Mouse (Mus musculus) stomach, embryonic 15.5 days (tissue): ENCODE results near the gene Hmgb1. TPM values are rescaled to one million over a fixed set of nuclear protein-coding genes. Genes with fewer than 3 reads are reported as not detected.
A peak's percentile ranks its signal among the peaks of the same experiment; 100 is the strongest.

ENCODE experiments used
- ATAC-seq: fragments of 200-750 bp; cut with Nextera tagmentation; 2 replicates; pipeline ENCODE4 v1.8.0; 2017; ENCODE audit warnings: low read depth, moderate number of reproducible peaks, moderate TSS enrichment; ENCODE audit not compliant: insufficient read depth, low FRiP score
- H3K27ac ChIP-seq: fragments of 300-500 bp; sonication (generic); 2 replicates; pipeline ENCODE4 v1.5.1; 2015; ENCODE audit warnings: mild to moderate bottlenecking, inconsistent platforms
- H3K27me3 ChIP-seq: fragments of 300-500 bp; sonication (generic); replicated peaks from 2 replicates; pipeline ENCODE4 v1.6.1; 2015; ENCODE audit warnings: inconsistent platforms
- H3K36me3 ChIP-seq: fragments of 300-500 bp; sonication (generic); 2 replicates; pipeline ENCODE4 v1.6.1; 2015; ENCODE audit warnings: inconsistent platforms
- H3K4me1 ChIP-seq: fragments of 300-500 bp; sonication (generic); 2 replicates; pipeline ENCODE4 v1.6.1; 2015; ENCODE audit warnings: inconsistent platforms
- H3K4me2 ChIP-seq: fragments of 300-500 bp; sonication (generic); 2 replicates; pipeline ENCODE4 v1.6.1; 2015; ENCODE audit warnings: mild to moderate bottlenecking, inconsistent platforms
- H3K4me3 ChIP-seq: fragments of 300-500 bp; sonication (generic); replicated peaks from 2 replicates; pipeline ENCODE4 v1.5.1; 2015; ENCODE audit warnings: inconsistent platforms
- H3K9ac ChIP-seq: fragments of 300-500 bp; sonication (generic); 2 replicates; pipeline ENCODE4 v1.6.1; 2015; ENCODE audit warnings: inconsistent platforms
- H3K9me3 ChIP-seq: fragments of 300-500 bp; sonication (generic); 2 replicates; pipeline ENCODE4 v1.6.1; 2016; ENCODE audit warnings: inconsistent platforms
- WGBS: fragments of 180-500 bp; shearing (Covaris S2); methylation state at CpG from one replicate; pipeline ENCODE4 v1.1.7; 2015; 5-methylcytosine and 5-hydroxymethylcytosine counted together
- polyA plus RNA-seq: library from polyadenylated mRNA; unstranded; fragments of >200 nt; fragmentation: Nextera tagmentation; extraction: Ambion mirVana; gene quantifications from 2 replicates; pipeline ENCODE4 v1.2.1, GENCODE M21; 2015

Hmgb1 gene
- polyA plus RNA-seq, 1 experiment from 2014 or later, result 1,237 TPM

GRCm38 (mm10) chr5:149208776-149209175 is 24.5 kb upstream of the Hmgb1 start:
- Histone ChIP-seq H3K27me3 (no peaks in the 10 kb centered on the region), H3K4me2 (no peak overlapping the region), H3K4me1 (no peaks in the 10 kb centered on the region), H3K27ac (no peak overlapping the region), H3K36me3 (peaks cover 48% of the 10 kb centered on the region), H3K4me3 (no peak overlapping the region), H3K9me3 (no peaks in the 10 kb centered on the region), H3K9ac (no peak overlapping the region)
- 65% methylated on average over 7 of the region's 7 CpGs for WGBS
- no peak for ATAC-seq

- Histone ChIP-seq H3K4me1 (no peaks in the 10 kb centered on the region), H3K36me3 (peaks cover 48% of the 10 kb centered on the region), H3K9me3 (no peaks in the 10 kb centered on the region), H3K9ac (no peak overlapping the region), H3K27me3 (no peaks in the 10 kb centered on the region), H3K4me3 (no peak overlapping the region), H3K27ac (no peak overlapping the region), H3K4me2 (no peak overlapping the region)
- ATAC-seq, result no peak
- WGBS, result 77% methylated on average over 6 of the region's 6 CpGs
Observed at GRCm38 (mm10) chr5:149207661-149208060, 23.4 kb upstream of the Hmgb1 start.

DNA sequence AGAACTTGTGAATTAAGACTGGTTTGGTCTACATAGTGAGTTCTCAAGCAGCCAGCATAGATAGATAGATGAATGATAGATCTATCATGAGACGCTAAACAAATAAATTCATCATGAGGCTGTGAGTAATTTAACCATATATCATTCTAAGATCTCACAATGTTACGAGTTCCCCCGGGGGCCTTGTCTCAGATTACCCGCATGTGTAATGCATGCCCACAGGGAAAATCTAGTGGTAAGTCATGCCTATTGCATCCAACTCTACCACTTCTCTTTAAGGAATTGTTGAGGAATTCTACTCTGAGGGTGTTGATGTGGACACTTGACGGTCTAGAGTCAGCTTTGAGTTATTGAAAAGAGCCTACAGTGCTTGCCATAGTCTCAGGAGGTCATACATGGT is 22.0 kb upstream of the Hmgb1 start:
- WGBS, result 83% methylated on average over 5 of the region's 5 CpGs
- H3K36me3 ChIP-seq, result peaks cover 52% of the 10 kb centered on the region

DNA sequence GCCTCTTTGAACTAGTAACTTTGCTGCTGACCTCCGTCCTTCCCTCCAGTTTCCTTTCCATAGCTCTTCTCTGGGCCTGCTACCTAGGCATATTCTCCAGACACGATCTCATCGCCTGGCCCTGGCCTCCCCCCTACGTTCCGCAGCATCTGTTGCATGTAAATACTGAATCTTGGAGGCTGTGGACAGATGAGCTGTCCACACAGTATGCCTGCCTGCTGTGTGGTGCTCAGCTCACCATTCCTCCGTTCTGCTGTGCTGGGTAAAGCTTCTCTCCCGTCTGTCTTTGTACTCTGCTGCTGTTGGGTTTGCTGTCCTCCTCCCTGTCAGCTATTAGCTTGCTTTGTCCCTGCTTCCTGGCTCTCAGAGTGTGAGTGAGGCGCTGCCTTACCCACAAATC is 21.0 kb upstream of the Hmgb1 start:
- Histone ChIP-seq H3K9ac (no peak overlapping the region), H3K36me3 (peaks cover 49% of the 10 kb centered on the region), H3K4me3 (no peak overlapping the region), H3K9me3 (no peaks in the 10 kb centered on the region), H3K27ac (no peak overlapping the region), H3K27me3 (no peaks in the 10 kb centered on the region), H3K4me2 (no peak overlapping the region), H3K4me1 (no peaks in the 10 kb centered on the region)
- WGBS, result 78% methylated on average over 8 of the region's 8 CpGs
- no peak for ATAC-seq

More for the DNA sequence above, 22.0 kb upstream of the Hmgb1 start:
- no peak for ATAC-seq
- Histone ChIP-seq H3K9me3 (no peaks in the 10 kb centered on the region), H3K4me3 (no peak overlapping the region), H3K9ac (no peak overlapping the region), H3K27me3 (no peaks in the 10 kb centered on the region), H3K4me2 (no peak overlapping the region), H3K4me1 (no peaks in the 10 kb centered on the region), H3K27ac (no peak overlapping the region)

DNA sequence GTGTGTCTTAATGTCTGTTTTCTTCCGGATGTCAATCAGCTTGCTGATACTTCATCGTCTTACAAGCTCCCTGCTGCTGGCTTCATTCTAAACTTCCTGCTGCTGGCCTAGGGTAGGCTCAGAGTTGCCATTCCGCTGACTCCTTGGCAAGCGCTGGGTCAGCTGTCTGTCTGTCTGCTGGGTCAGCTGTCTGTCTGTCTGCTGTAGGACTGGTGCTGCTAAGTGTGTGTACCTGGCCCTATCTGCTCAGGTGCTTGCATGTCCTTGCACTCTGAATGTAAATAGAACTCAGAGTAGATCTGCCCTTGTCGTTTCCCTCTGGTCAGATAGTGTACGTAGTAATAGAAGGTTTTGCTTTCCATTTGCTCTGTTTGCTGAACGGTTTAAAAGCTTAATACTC is 20.5 kb upstream of the Hmgb1 start:
- Histone ChIP-seq H3K4me3 (no peak overlapping the region), H3K27ac (no peak overlapping the region), H3K9me3 (no peaks in the 10 kb centered on the region), H3K36me3 (peaks cover 44% of the 10 kb centered on the region), H3K9ac (no peak overlapping the region), H3K4me1 (no peaks in the 10 kb centered on the region), H3K4me2 (no peak overlapping the region), H3K27me3 (no peaks in the 10 kb centered on the region)
- 81% methylated on average over 7 of the region's 7 CpGs for WGBS
- peak; percentile 35; the same call in 1 of the 2 replicates for ATAC-seq

DNA sequence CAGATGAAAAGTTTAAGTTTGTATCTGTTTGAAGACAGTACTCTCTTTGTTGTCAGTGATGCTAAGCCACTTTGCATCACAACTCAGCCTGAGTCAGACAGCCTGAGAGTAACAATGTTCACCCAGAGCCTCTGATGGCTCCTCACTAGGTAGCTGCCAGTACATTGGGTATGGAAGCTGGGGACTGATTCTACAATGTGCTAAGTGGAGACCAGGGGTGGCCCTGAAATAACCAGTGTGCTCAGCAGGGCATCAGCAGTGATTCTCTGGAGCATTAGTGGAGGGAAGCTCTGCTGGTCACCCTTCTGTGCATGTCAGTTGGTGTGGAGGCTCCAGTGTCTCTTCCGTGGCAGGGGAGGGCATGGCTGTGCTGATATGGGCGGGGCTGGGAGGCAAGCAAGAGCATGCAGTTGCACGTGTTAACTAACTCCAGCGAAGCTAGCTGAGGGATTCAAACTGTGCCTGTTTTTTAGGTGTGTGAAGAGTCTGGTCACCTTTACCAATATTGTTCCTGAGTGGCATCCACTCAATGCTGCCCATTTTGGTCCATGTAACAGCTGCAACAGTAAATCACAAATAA is 19.6 kb upstream of the Hmgb1 start:
- H3K4me3 ChIP-seq, result no peak overlapping the region
- 76% methylated on average over 4 of the region's 4 CpGs for WGBS
- no peaks in the 10 kb centered on the region for H3K4me1 ChIP-seq
- ATAC-seq, result no peak
- H3K9ac ChIP-seq, result no peak overlapping the region
- H3K27ac ChIP-seq, result no peak overlapping the region
- no peak overlapping the region for H3K4me2 ChIP-seq
- H3K9me3 ChIP-seq, result no peaks in the 10 kb centered on the region
- no peaks in the 10 kb centered on the region for H3K27me3 ChIP-seq
- H3K36me3 ChIP-seq, result peaks cover 45% of the 10 kb centered on the region

DNA sequence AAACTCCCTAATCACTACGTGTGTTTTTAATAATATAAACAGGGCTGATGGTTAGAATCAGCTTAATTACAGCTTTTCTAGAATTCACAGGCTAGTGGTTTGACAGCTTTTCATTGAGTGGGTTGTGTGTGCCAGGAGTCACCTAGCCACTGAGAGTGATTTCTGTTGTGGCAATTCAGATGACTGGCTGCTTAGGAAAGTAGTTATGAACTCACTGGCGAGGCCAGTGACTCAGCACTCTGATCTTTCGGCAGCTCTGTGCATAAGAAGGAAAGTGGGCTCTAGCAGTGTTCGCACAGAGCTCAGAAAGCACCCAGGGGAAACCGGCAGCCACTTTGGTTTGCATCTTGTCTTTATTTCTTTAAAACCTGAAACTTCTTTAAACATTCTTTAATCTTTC is 18.7 kb upstream of the Hmgb1 start:
- H3K4me2 ChIP-seq, result no peak overlapping the region
- H3K9me3 ChIP-seq, result no peaks in the 10 kb centered on the region
- H3K9ac ChIP-seq, result no peak overlapping the region
- no peak for ATAC-seq
- no peak overlapping the region for H3K4me3 ChIP-seq
- no peaks in the 10 kb centered on the region for H3K4me1 ChIP-seq
- WGBS, result 71% methylated on average over 5 of the region's 5 CpGs
- H3K27ac ChIP-seq, result no peak overlapping the region
- peaks cover 45% of the 10 kb centered on the region for H3K36me3 ChIP-seq
- no peaks in the 10 kb centered on the region for H3K27me3 ChIP-seq

DNA sequence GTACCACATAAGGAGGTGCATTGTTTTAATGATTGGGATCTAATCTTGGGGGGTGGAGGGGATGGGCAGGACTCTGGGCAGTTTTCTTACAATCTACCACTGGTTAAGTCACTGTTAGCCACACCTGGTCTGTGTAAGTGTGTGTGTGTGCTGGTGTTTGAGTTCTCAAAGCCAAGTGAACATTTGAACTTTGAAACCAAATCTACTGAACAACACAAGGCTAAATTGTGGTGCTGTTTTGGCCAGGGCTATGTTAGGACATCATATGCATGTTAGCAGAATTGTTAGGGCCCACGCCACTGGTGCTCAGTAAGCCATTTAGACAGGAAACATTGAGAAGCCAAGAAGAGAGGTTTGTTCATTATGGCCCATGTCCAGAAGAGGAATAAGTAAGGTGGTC is 14.5 kb upstream of the Hmgb1 start:
- Histone ChIP-seq H3K27me3 (no peaks in the 10 kb centered on the region), H3K4me1 (0 out of 2 replicates have a peak, but pooled peaks cover 2% of the 10 kb centered on the region), H3K4me3 (no peak overlapping the region), H3K9me3 (no peaks in the 10 kb centered on the region), H3K4me2 (no peak overlapping the region), H3K9ac (no peak overlapping the region), H3K36me3 (peaks cover 41% of the 10 kb centered on the region), H3K27ac (no peak overlapping the region)
- 89% methylated on average over 1 of the region's 1 CpGs for WGBS
- ATAC-seq, result no peak

- Histone ChIP-seq H3K4me2 (no peak overlapping the region), H3K27me3 (no peaks in the 10 kb centered on the region), H3K9ac (no peak overlapping the region), H3K27ac (no peak overlapping the region), H3K4me3 (no peak overlapping the region), H3K4me1 (0 out of 2 replicates have a peak, but pooled peaks cover 2% of the 10 kb centered on the region), H3K36me3 (peaks cover 31% of the 10 kb centered on the region), H3K9me3 (no peaks in the 10 kb centered on the region)
- no peak for ATAC-seq
- WGBS, result 9% methylated on average over 1 of the region's 1 CpGs
Observed at GRCm38 (mm10) chr5:149196611-149197010, 12.3 kb upstream of the Hmgb1 start.

DNA sequence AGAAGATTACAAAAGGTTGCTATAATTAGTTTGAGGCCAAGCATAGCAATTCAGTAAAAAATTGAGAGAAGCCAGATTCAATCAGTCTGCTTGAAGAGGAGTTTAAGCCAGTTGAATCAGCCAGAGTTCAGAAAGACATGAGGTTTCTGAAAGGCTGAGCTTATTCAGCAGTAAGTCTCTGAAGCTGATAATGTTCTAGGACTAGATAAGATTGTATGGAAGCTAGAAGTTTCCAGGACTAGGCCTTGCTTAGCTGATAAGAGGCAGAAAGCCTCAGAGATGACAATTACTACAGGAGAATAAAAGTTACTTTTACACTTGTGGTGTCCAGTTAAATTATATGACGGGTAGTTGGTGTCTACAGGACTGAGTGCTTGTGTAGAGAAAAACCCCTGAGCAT is 5.9 kb upstream of the Hmgb1 start:
- no peak for ATAC-seq
- no peak overlapping the region for H3K4me2 ChIP-seq
- H3K9ac ChIP-seq, result no peak overlapping the region
- no peak overlapping the region for H3K27ac ChIP-seq
- WGBS, result 91% methylated on average over 1 of the region's 1 CpGs
- no peaks in the 10 kb centered on the region for H3K9me3 ChIP-seq
- peaks cover 32% of the 10 kb centered on the region for H3K36me3 ChIP-seq
- no peak overlapping the region for H3K4me3 ChIP-seq
- no peaks in the 10 kb centered on the region for H3K27me3 ChIP-seq
- peaks cover 17% of the 10 kb centered on the region; the same call in 1 of the 2 replicates for H3K4me1 ChIP-seq

DNA sequence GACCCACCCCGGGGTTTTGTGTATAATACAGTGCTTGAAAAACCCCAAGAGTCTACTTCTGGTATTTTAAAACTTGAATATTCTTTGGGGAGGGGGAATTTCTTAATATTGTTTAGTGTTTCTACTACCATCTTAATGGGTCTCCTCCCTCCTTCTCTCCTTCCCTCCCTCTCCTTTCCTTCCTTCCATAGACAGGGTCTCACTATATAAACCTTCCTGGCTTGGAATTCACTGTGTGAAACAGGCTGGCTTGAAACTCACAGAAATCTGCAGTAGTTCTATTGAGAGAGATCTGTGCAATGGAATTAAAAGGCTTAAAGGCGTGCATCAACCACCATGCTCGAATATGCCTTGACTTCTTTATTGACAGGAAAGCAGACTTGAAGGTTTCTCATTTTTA is 1.5 kb upstream of the Hmgb1 start:
- H3K9ac ChIP-seq, result peak overlapping the region; percentile 73; the same call in 1 of the 2 replicates
- 65% methylated on average over 3 of the region's 3 CpGs for WGBS

DNA sequence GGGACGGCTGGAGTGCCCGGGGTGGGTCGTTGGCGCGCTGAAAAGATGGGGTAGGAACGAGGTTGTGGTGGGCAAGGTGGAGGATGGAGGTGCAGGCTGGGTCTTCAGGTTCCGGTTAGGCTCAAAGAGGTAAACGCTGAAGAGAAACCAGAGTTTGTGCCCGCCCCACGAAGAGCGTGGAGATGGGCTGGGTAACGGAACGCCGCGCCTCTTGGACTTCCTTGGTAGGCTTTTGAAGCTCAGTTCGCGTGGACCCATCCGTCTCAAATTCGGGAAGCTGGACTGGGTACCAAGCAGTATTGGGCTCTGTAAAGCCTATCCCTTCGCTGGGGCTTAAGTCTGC is 526 bp upstream of the Hmgb1 start:
- peak overlapping the region; percentile 86 for H3K27ac ChIP-seq
- H3K27me3 ChIP-seq, result no peaks in the 10 kb centered on the region
- H3K9ac ChIP-seq, result peak overlapping the region; percentile 73
- peak overlapping the region; percentile 86 for H3K4me3 ChIP-seq
- peaks cover 17% of the 10 kb centered on the region; the same call in 1 of the 2 replicates for H3K4me1 ChIP-seq
- no peaks in the 10 kb centered on the region for H3K9me3 ChIP-seq
- WGBS, result 0% methylated on average over 20 of the region's 20 CpGs
- peak; percentile 2; the same call in 1 of the 2 replicates for ATAC-seq
- H3K36me3 ChIP-seq, result peaks cover 9% of the 10 kb centered on the region; the same call in 1 of the 2 replicates
- H3K4me2 ChIP-seq, result peak overlapping the region; percentile 79

More for the DNA sequence above, 1.5 kb upstream of the Hmgb1 start:
- Histone ChIP-seq H3K27ac (no peak overlapping the region), H3K4me1 (peaks cover 17% of the 10 kb centered on the region; the same call in 1 of the 2 replicates), H3K36me3 (peaks cover 9% of the 10 kb centered on the region; the same call in 1 of the 2 replicates), H3K27me3 (no peaks in the 10 kb centered on the region), H3K4me3 (peak overlapping the region; percentile 86), H3K9me3 (no peaks in the 10 kb centered on the region), H3K4me2 (peak overlapping the region; percentile 79)
- no peak for ATAC-seq

GRCm38 (mm10) chr5:149183721-149184103 is 577 bp downstream of the Hmgb1 start:
- under 1% methylated on average over 11 of the region's 13 CpGs for WGBS

More at GRCm38 (mm10) chr5:149183721-149184103, 577 bp downstream of the Hmgb1 start:
- peak overlapping the region; percentile 62 for H3K4me2 ChIP-seq
- peak overlapping the region; percentile 96 for H3K27ac ChIP-seq
- H3K4me3 ChIP-seq, result peak overlapping the region; percentile 68
- ATAC-seq, result peak; percentile 36
- peak overlapping the region; percentile 76 for H3K9ac ChIP-seq
- H3K9me3 ChIP-seq, result no peaks in the 10 kb centered on the region
- H3K36me3 ChIP-seq, result no peaks in the 10 kb centered on the region
- H3K27me3 ChIP-seq, result no peaks in the 10 kb centered on the region
- H3K4me1 ChIP-seq, result peaks cover 17% of the 10 kb centered on the region; the same call in 1 of the 2 replicates
